Mouse (Mus musculus) left cerebral cortex, adult 6 months (tissue): ENCODE data around the gene Arhgef17. TPM values are rescaled to one million over a fixed set of nuclear protein-coding genes. Genes with fewer than 3 reads are reported as not detected.

ENCODE experiments used
- long read RNA-seq, 2 experiments: library from polyadenylated mRNA; unstranded; transcript quantifications; one replicate each; pipeline ENCODE4 v2.0.0; 2019 to 2020
- polyA plus RNA-seq: library from polyadenylated mRNA; unstranded; fragments of <200 nt; fragmentation: Nextera tagmentation; gene quantifications from 2 replicates; pipeline ENCODE4 v1.2.3, GENCODE M21; 2021

Arhgef17 gene
- 19.7 and 58.0 TPM in 2 replicates for polyA plus RNA-seq
- long read RNA-seq, experiment 1, partial matches to known transcripts: 48 of 52 reads
- long read RNA-seq, experiment 1, other reads (novel, unspliced or antisense): 4 of 52 reads
- long read RNA-seq, experiment 2, partial matches to known transcripts: 4 of 34 reads
- long read RNA-seq, experiment 2, other reads (novel, unspliced or antisense): 30 of 34 reads

DNA sequence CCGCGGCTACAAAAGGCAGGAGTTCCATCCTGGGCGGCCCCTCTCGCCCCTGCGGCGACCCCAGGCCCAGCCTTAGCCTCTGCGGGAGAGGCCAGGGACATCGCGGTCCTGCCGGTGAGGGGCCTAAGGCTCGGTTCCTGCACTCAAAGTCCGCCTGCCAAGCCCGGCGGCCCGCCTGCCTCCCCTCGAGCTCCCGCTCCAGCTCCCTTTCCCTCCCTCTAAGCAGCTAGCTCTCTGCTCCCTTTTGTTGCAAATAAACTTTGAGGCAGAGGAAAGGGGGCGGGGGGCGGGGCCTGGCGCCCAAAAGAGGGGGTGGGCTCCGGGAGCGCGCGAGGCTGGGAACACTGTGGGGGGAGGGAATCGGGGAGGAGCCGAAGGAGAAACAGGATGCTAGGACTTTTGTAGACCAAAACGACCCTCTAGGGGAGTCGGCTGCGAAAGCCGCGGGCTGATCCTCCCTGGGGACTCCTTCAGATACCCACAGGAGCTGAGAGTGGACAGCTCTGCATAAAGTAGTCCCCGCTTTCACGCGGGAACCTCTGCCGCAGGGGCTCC, at the start of gene Arhgef17:
Gene Arhgef17, minus strand, starts transcription at position 182 of the 555 bp plus-strand sequence.

DNA sequence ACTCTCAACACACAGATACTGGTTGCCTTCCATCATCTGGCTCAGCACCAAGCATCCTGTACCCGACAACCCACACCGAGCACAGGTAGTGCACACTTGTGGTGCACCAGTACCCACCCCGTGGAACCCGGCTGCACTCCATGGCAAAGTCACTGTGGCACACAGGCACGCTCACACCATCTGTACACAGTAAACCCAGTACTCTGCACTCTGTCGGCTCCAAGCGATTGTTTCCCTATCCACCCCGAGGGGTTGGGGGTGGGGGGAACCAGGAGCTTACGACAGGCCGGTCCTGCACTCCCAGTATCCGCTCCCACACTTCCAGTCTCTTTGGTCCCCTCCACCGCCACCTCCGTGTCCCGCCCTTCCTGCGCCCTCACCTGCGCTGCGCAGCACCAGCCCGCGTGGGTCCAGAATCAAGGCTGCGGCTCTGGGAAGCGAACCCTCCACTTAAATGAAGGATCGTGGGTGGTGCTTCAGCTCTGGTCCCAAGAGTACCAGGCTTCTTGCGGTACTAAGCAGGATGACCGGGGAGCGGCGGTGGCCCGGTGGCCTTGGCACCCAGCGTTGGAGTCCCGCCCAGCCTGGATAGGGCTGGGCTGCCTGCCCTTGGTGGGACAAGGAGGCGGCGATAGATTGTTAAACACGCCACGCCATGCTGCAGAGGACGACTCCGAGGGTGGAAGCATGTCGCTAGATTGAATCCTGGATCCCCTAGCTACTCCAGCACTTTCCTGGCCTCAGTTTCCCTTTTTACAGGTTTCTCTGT, 42.4 kb upstream of the Arhgef17 start, which contains the start of gene P2ry6:
Gene P2ry6, minus strand, starts transcription at position 515 of the 769 bp plus-strand sequence.

GRCm38 (mm10) chr7:100862828-100863638, 68.9 kb downstream of the Arhgef17 start, which contains the start of gene Relt:
TSS of gene Relt (minus strand) at chr7:100863446.

Other genes with a start within 250 kb of the Arhgef17 start
- 83.9 and 176 TPM in 2 replicates for gene Fam168a, start 225.5 kb downstream of the Arhgef17 start, polyA plus RNA-seq
- 15.7 and 16.1 TPM in 2 replicates for gene Relt, start 68.7 kb downstream of the Arhgef17 start, polyA plus RNA-seq
- gene P2ry6, start 42.5 kb upstream of the Arhgef17 start, polyA plus RNA-seq: 3.1 and 3.4 TPM in 2 replicates
- gene P2ry2, start 80.8 kb upstream of the Arhgef17 start, polyA plus RNA-seq: 0.56 and 0.80 TPM in 2 replicates
- gene Fchsd2, start 160.8 kb upstream of the Arhgef17 start, polyA plus RNA-seq: 6.4 and 7.2 TPM in 2 replicates